Comparison of ENCODE assay signal across 22 mouse cellular contexts in the genomic region with DNA sequence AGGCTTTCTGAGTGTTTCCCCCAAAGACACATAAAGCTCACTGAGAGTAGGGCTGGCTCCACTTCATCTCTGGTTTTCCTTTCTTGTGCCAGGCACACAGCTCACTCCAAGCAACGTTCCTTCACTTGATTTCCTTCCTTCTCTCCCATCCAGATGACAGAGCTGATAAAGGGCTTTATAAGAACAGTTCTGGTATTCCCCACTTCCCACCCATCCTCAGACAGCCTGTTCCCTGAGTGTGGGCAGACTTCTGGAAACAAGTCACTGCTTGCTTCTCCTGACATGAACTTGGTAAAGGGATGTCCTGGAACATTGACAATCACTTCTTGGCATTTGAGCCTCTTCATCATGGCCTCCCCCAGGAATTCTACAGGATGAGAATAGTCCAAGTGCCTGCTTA. TPM values are rescaled to one million over a fixed set of nuclear protein-coding genes. Genes with fewer than 3 reads are reported as not detected.
"Had no signal": no experiment of that assay in that cellular context is flagged by ENCODE, and none has a peak within 500 bp of the region (broad histone marks: within the 10 kb centered on the region; RNA-seq: fewer than 3 reads in every experiment).

No protein-coding gene starts in this region.

- DNase-seq: forebrain, postnatal 0 days; gastrocnemius, postnatal 14 days; gastrocnemius, postnatal 36 days; heart, adult 2 months; heart, postnatal 14 days; heart, postnatal 36 days; kidney, adult 11 months; kidney, adult 2 months; kidney, adult 9 months; kidney, postnatal 14 days; kidney, postnatal 4 days; liver; liver, embryonic 13.5 days had no signal

RNA-seq across cellular contexts. Expression of a gene that starts 10.9 kb away (rescaled TPM):
- total RNA-seq: forebrain, postnatal 0 days; gastrocnemius, adult 18-20 months; gastrocnemius, adult 8-10 months; gastrocnemius, postnatal 14 days; gastrocnemius, postnatal 36 days; heart, adult 2 months; heart, postnatal 14 days; heart, postnatal 36 days; hematopoietic stem cell, adult 5-6 weeks; hindbrain, postnatal 0 days; layer of hippocampus, adult 2 months; layer of hippocampus, postnatal 25 days; left cerebral cortex, adult 2 months; left cerebral cortex, postnatal 10 days; left cerebral cortex, postnatal 36 days had no signal
